Mouse (Mus musculus) C2C12 (cell line): ENCODE results near the gene Slc19a2.

Source experiments
- CTCF ChIP-seq: IDR thresholded peaks from one replicate; pipeline ENCODE4 v1.5.1; 2011; ENCODE audit not compliant: control insufficient read depth, insufficient read depth, insufficient read length
- MYOD1 ChIP-seq: IDR thresholded peaks from one replicate; pipeline ENCODE4 v1.6.1; 2011; ENCODE audit warnings: low read depth; ENCODE audit not compliant: control insufficient read depth, insufficient read length
- USF1 ChIP-seq: IDR thresholded peaks from one replicate; pipeline ENCODE4 v1.6.1; 2011; ENCODE audit warnings: low read depth, mild to moderate bottlenecking, control low read depth, moderate library complexity

GRCm38 (mm10) chr1:164249332-164249711 is 476 bp downstream of the Slc19a2 start:
- no peak for TF ChIP-seq CTCF
- no peak for TF ChIP-seq USF1
- no peak for TF ChIP-seq MYOD1
